Mouse (Mus musculus) Patski (cell line): ENCODE measurements around the gene Rras. TPM values are rescaled to one million over a fixed set of nuclear protein-coding genes. Genes with fewer than 3 reads are reported as not detected.

Source experiments
- ATAC-seq: fragments of 100-300 bp; one replicate; pipeline ENCODE4 v1.8.0; 2021
- CTCF ChIA-PET: fragments of 350-600 bp; sonication (Branson Sonifier 250); formaldehyde crosslinking; loops from one replicate; lab custom pipeline; 2022; ENCODE audit warnings: inconsistent platforms; lab: Charles Lee
- POLR2A ChIA-PET: fragments of 350-600 bp; sonication (Branson Sonifier 250); formaldehyde crosslinking; loops from one replicate; lab custom pipeline; 2022; ENCODE audit warnings: antibody characterized with exemption, inconsistent platforms; lab: Charles Lee
- DNase-seq: peaks from one replicate; pipeline ENCODE4 v3.0.0-alpha.2; 2011; ENCODE audit warnings: low read depth, low spot score
- H3K27me3 ChIP-seq: fragments of 371-371 bp; one replicate; pipeline ENCODE4 v1.5.1; 2021
- CTCF ChIP-seq: fragments of 100-300 bp; IDR thresholded peaks from one replicate; pipeline ENCODE4 v1.5.1; 2021
- in situ Hi-C: fragments of 300-500 bp; cut with MboI; formaldehyde crosslinking; loops from 3 replicates; pipeline ENCODE4 v1.11.1; 2018; ENCODE audit warnings: low pct_unique_long_range_greater_than_20kb, mixed read lengths
- polyA plus RNA-seq: library from polyadenylated mRNA; unstranded; gene quantifications from one replicate; pipeline ENCODE4 v1.2.3, GENCODE M21; 2021

The Rras gene
- polyA plus RNA-seq, 1 experiment from 2014 or later, result 78.9 TPM

- TF ChIP-seq CTCF, result no peak
- CTCF ChIA-PET, result interaction anchor here (0.7 to 1.5 kb wide), 3 partner anchors 9 to 29 kb away, joined by 3 to 5 read pairs (median 4); no protein-coding TSS in a partner anchor
- POLR2A ChIA-PET, result interaction anchor here (0.6 to 1.4 kb wide), 2 partner anchors 41 to 71 kb away, joined by 5 to 7 read pairs; partner anchors contain the start of gene Rras
- DNase-seq, result no peak
- H3K27me3 ChIP-seq, result no peaks in the 10 kb centered on the region
- no peak for ATAC-seq
- in situ Hi-C loops, result no loop called here
These were observed 41.1 kb downstream of the Rras start for GRCm38 (mm10) chr7:45058607-45059571.

DNA sequence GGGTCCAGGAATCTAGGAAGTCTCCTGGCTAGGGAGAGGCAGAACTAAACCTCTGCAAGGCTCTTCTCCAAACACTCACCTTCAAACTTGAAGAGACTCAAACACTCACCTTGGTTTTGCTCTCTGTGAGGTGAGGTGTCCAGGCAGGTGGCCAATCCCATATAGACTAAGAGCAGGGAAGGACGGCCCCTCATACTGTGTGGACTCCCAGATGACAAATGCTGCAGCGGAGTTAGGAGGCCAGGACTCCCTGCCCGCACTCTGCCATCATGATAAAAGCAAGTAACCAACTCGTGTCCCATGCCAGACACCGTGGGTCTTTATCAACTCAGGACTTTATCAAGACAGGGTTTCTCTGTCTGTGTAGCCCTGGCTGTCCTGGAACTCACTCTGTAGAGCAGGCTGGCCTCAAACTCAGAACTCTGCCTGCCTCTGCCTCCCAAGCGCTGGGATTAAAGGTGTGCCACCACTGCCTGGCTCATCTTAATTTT lies 42.9 kb downstream of the Rras start:
- ChIA-PET CTCF (interaction anchor here (1.2 kb wide), 1 partner anchor 94 kb away, joined by 3 read pairs; no protein-coding TSS in a partner anchor), POLR2A (no interaction called here)
- in situ Hi-C loops, result no loop called here
- no peak for ATAC-seq
- no peak for TF ChIP-seq CTCF
- no peak for DNase-seq
- H3K27me3 ChIP-seq, result no peaks in the 10 kb centered on the region

GRCm38 (mm10) chr7:45061532-45062075 lies 43.8 kb downstream of the Rras start:
- POLR2A ChIA-PET, result interaction anchor here (0.7 kb wide), 1 partner anchor 526 kb away, joined by 5 read pairs; no protein-coding TSS in a partner anchor
- no peak for DNase-seq
- ATAC-seq, result no peak
- H3K27me3 ChIP-seq, result no peaks in the 10 kb centered on the region
- no peak for TF ChIP-seq CTCF
- CTCF ChIA-PET, result interaction anchor here (0.7 kb wide), 1 partner anchor 44 kb away, joined by 3 read pairs; the partner anchor contains the start of gene Rras
- in situ Hi-C loops, result no loop called here

DNA sequence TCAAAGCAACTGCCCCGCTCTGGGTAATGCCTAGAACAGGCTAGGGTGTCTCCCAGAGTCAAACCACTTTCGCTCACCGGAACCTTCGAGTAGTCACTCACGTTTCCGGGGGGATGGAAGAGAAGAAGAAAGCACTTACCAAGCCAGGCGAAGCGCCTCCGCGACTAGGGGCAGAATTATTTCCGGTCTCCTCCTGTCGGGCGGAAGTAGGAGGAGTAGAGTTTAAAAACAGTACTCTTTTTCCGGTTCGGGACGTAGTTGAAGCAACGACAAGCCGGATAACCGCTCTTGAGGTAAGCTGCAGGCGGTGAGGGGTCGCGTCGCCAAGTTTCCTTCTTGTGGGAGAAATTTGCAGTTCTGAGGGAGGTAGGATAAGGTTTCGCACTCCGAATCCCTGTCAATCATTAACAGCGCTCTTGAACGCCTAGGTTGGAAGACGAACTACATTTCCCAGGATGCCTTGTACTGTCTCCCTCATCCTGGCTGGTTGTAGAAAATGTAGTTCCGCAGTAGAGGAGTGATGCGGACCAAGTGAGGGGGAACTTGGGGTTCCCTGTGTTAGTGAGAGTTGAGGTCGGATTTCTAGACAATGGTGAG lies 44.6 kb downstream of the Rras start, which contains the start of the genes Nosip and Prrg2:
Nosip (plus strand) TSS at position 191 of the 597 bp plus-strand sequence.
Prrg2 (minus strand) TSS at position 439 of the 597 bp plus-strand sequence.
- ATAC-seq, result peak; percentile 79
- ChIA-PET CTCF (no interaction called here), POLR2A (interaction anchor here (0.9 kb wide), 1 partner anchor 10 kb away, joined by 3 read pairs; no protein-coding TSS in a partner anchor)
- no peaks in the 10 kb centered on the region for H3K27me3 ChIP-seq
- in situ Hi-C loops, result no loop called here
- peak; percentile 91 for DNase-seq
- TF ChIP-seq CTCF, result no peak

DNA sequence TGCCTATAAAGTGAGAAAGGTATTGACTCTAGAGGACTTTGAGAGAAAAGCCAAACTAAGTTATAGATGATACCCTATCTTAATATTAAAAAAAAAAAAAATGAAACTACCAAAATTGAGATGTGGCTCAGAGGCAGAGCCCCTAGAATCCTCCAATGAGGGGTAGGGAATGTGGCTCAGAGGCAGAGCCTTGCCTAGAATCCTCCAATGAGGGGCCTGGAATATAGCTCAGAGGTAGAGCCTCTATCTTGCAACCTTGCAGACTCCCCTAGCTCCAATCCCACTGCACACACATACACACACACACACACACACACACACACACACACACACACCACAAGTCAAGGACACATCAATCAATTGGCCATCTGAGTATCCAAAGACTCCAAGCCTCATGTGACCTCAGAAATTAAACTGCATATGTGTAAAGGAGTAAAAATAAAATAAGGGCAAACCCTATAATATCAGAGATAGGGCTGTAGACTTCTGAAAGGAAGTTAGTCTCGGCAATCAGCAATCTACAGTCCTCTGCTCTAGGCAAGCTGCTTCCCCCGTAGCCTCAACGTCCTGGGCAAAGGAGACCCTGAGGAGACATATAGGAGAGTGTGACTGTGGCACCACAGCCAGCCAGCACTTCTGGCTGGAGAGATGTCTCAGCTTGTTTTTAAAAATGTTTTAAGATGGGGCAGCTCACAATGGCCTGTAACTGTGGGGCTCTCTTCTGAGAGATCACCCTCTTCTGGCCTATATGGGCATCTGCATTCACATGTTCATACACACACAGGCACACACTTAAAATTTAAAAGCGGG lies 49.6 kb downstream of the Rras start:
- in situ Hi-C loops, result loop anchor here (5.0 kb wide), 1 partner anchor 85 kb away; no protein-coding TSS in a partner anchor
- no peak for TF ChIP-seq CTCF
- POLR2A ChIA-PET, result no interaction called here
- CTCF ChIA-PET, result interaction anchor here (0.8 to 2.7 kb wide), 11 partner anchors 8 to 88 kb away, joined by 3 to 9 read pairs (median 4); partner anchors contain the start of genes Rcn3 and Rras
- ATAC-seq (no peak), DNase-seq (no peak)
- H3K27me3 ChIP-seq, result no peaks in the 10 kb centered on the region

- DNase-seq (no peak), ATAC-seq (peak; percentile 26)
- no peak for TF ChIP-seq CTCF
- ChIA-PET POLR2A (interaction anchor here (0.6 kb wide), 1 partner anchor 56 kb away, joined by 4 read pairs; no protein-coding TSS in a partner anchor), CTCF (interaction anchor here (0.8 to 2.7 kb wide), 13 partner anchors 8 to 102 kb away, joined by 3 to 9 read pairs (median 5); partner anchors contain the start of genes Rcn3 and Rras)
- H3K27me3 ChIP-seq, result no peaks in the 10 kb centered on the region
- in situ Hi-C loops, result loop anchor here (5.0 kb wide), 1 partner anchor 86 kb away; no protein-coding TSS in a partner anchor
These were observed 50.2 kb downstream of the Rras start for GRCm38 (mm10) chr7:45068000-45068318.

DNA sequence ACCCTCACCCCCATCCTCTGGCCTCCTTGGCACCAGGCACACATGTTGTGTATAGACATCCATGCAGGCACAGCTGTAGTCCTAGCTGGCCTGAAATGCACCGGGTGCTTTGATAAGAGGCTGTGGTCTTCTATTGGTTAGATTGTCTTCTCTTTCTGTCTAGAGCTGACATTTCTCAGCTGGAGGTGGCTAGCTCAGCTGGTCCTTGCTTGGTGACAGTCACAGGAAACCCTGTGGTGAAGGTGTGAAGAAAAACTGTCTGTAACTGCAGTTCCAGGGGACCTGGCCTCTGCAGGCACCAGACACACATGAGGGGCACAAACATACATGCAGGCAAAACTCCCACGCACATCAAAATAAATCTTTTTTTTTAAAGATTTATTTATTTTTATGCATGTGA lies 51.9 kb downstream of the Rras start:
- TF ChIP-seq CTCF, result no peak
- ATAC-seq, result no peak
- no peak for DNase-seq
- in situ Hi-C loops, result loop anchor here (5.0 kb wide), 1 partner anchor 87 kb away; no protein-coding TSS in a partner anchor
- ChIA-PET CTCF (interaction anchor here (1.6 to 2.7 kb wide), 2 partner anchors 10 to 16 kb away, joined by 6 to 7 read pairs; no protein-coding TSS in a partner anchor), POLR2A (no interaction called here)
- no peaks in the 10 kb centered on the region for H3K27me3 ChIP-seq

Other genes starting within 250 kb of the Rras start
- 48.7 TPM for gene Nup62, start 201.9 kb upstream of the Rras start, polyA plus RNA-seq
- 2.2 TPM for gene Il4i1, start 201.6 kb upstream of the Rras start, polyA plus RNA-seq
- 76.6 TPM for gene Atf5, start 201.3 kb upstream of the Rras start, polyA plus RNA-seq
- gene Akt1s1, start 169.0 kb upstream of the Rras start, polyA plus RNA-seq, result 99.9 TPM
- 59.1 TPM for gene Tbc1d17, start 168.9 kb upstream of the Rras start, polyA plus RNA-seq
- gene Pnkp, start 160.8 kb upstream of the Rras start, polyA plus RNA-seq, result 43.2 TPM
- gene Ptov1, start 148.2 kb upstream of the Rras start, polyA plus RNA-seq, result 308 TPM
- 96.8 TPM for gene Med25, start 125.2 kb upstream of the Rras start, polyA plus RNA-seq
- 16.9 TPM for gene Fuz, start 121.9 kb upstream of the Rras start, polyA plus RNA-seq
- gene Ap2a1, start 88.5 kb upstream of the Rras start, polyA plus RNA-seq, result 104 TPM
- 0.06 TPM for gene Tsks, start 74.8 kb upstream of the Rras start, polyA plus RNA-seq
- 22.1 TPM for gene Cpt1c, start 43.1 kb upstream of the Rras start, polyA plus RNA-seq
- 514 TPM for gene Prmt1, start 31.4 kb upstream of the Rras start, polyA plus RNA-seq
- gene Irf3, start 20.3 kb upstream of the Rras start, polyA plus RNA-seq, result 108 TPM
- gene Bcl2l12, start 19.2 kb upstream of the Rras start, polyA plus RNA-seq, result 19.9 TPM
- gene Scaf1, start 1.6 kb upstream of the Rras start, polyA plus RNA-seq, result 80.3 TPM
- 35.8 TPM for gene Prr12, start 34.9 kb downstream of the Rras start, polyA plus RNA-seq
- 77.4 TPM for gene Nosip, start 44.5 kb downstream of the Rras start, polyA plus RNA-seq
- 38.6 TPM for gene Prrg2, start 44.7 kb downstream of the Rras start, polyA plus RNA-seq
- gene Rcn3, start 74.3 kb downstream of the Rras start, polyA plus RNA-seq, result 21.7 TPM
- 22.2 TPM for gene Fcgrt, start 85.9 kb downstream of the Rras start, polyA plus RNA-seq
- 920 TPM for gene Rps11, start 106.5 kb downstream of the Rras start, polyA plus RNA-seq
- 1,333 TPM for gene Rpl13a, start 110.8 kb downstream of the Rras start, polyA plus RNA-seq
- not detected for gene Gm45713, start 118.3 kb downstream of the Rras start, polyA plus RNA-seq
- 7.3 TPM for gene Flt3l, start 118.5 kb downstream of the Rras start, polyA plus RNA-seq
- 68.2 TPM for gene Pih1d1, start 136.3 kb downstream of the Rras start, polyA plus RNA-seq
- 48.9 TPM for gene Aldh16a1, start 136.6 kb downstream of the Rras start, polyA plus RNA-seq
- 0.19 TPM for gene Slc17a7, start 146.0 kb downstream of the Rras start, polyA plus RNA-seq
- not detected for gene Gfy, start 161.6 kb downstream of the Rras start, polyA plus RNA-seq
- gene Pth2, start 163.0 kb downstream of the Rras start, polyA plus RNA-seq, result not detected
- gene Ccdc155, start 186.9 kb downstream of the Rras start, polyA plus RNA-seq, result 0.03 TPM
- not detected for gene Dkkl1, start 194.2 kb downstream of the Rras start, polyA plus RNA-seq
- gene Tead2, start 197.8 kb downstream of the Rras start, polyA plus RNA-seq, result 94.7 TPM
- gene Cd37, start 221.2 kb downstream of the Rras start, polyA plus RNA-seq, result 0.81 TPM
- gene Slc6a16, start 223.1 kb downstream of the Rras start, polyA plus RNA-seq, result not detected